In the genomic region with DNA sequence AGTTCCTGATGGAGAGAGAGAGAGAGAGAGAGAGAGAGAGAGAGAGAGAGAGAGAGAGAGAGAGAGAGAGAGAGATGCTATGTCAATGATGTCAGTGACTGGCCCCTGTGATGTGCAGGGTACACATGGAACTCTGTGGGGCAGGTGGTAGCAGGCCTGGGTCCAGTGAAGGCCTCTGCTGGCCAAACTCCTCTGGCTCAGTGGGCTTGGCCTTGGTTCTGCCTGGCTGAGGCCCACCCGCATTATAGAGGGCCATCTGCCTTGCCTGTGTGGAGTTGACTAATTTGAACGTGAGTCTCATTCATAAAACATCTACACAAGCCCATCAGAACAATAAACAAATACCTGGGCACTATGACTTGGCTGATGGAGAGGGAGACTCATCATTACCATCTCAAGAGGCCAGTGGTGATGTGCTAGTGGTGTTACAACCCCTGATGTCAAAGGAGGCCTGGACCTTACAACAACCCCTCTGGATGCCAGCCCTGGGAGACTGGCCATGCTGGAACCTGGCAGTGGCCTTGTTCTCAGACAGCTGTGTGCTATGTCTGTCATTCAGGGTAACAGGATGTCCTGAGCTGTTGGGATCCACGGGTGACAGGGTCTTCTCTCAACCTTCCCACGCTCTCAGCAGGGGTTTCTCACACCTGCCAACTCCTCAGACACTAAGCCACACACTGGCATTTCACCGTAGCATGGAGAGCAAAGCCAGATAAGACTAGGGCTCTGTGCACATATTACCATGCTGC, we compare ENCODE assay signal across 10 mouse cellular contexts.
"Had no signal": no experiment of that assay in that cellular context is flagged by ENCODE, and none has a peak within 500 bp of the region (broad histone marks: within the 10 kb centered on the region; RNA-seq: fewer than 3 reads in every experiment).

No protein-coding gene starts in this region.

- H3K27ac ChIP-seq: kidney, embryonic 15.5 days; limb, embryonic 13.5 days; liver, embryonic 14.5 days had no signal

- H3K36me3 ChIP-seq: kidney, embryonic 15.5 days; limb, embryonic 13.5 days had no signal

- DNase-seq: kidney, adult 2 months; kidney, postnatal 14 days; lung, adult 18-20 months; midbrain, embryonic 14.5 days; right cerebral cortex, adult 18-20 months; right cerebral cortex, postnatal 25 days; thymus, postnatal 36 days had no signal

- H3K9me3 ChIP-seq: kidney, embryonic 15.5 days; limb, embryonic 13.5 days had no signal

- H3K4me1 ChIP-seq: kidney, embryonic 15.5 days; limb, embryonic 13.5 days had no signal

- H3K9ac ChIP-seq: kidney, embryonic 15.5 days; limb, embryonic 13.5 days; liver, embryonic 14.5 days had no signal

- H3K4me3 ChIP-seq: kidney, embryonic 15.5 days; limb, embryonic 13.5 days had no signal

- H3K27me3 ChIP-seq: kidney, embryonic 15.5 days had no signal

- H3K4me2 ChIP-seq: kidney, embryonic 15.5 days; limb, embryonic 13.5 days had no signal
